Mouse (Mus musculus): ENCODE results near the gene Nrg4. TPM values are rescaled to one million over a fixed set of nuclear protein-coding genes. Genes with fewer than 3 reads are reported as not detected.

Gene Nrg4
- polyA plus RNA-seq, 1 experiment from 2014 or later, result 1.2 TPM

- Histone ChIP-seq H3K9ac (ENCODE audit: low read depth, low read length) (peak overlapping the region; percentile 74), H3K4me1 (ENCODE audit: control insufficient read depth, insufficient read depth, low read length) (no peaks in the 10 kb centered on the region), H3K27ac (replicated peaks; ENCODE audit: low read depth, low read length) (no peak overlapping the region), H3K36me3 (ENCODE audit: control insufficient read depth, insufficient read depth, low read length) (no peaks in the 10 kb centered on the region), H3K9me3 (ENCODE audit: control insufficient read depth, low read length) (no peaks in the 10 kb centered on the region), H3K27me3 (replicated peaks; ENCODE audit: control insufficient read depth, insufficient read depth, low read length) (peaks cover 45% of the 10 kb centered on the region), H3K4me3 (ENCODE audit: low read depth, low read length) (peak overlapping the region; percentile 77), H3K4me2 (ENCODE audit: low read depth, low read length) (peak overlapping the region; percentile 93)
- WGBS, result 12% methylated on average over 18 of the region's 18 CpGs
- no peak for DNase-seq (ENCODE audit: low spot score)
- no peak for ATAC-seq (ENCODE audit: low read depth)
These were observed 805 bp downstream of the Nrg4 start for GRCm38 (mm10) chr9:55325564-55326514.

DNA sequence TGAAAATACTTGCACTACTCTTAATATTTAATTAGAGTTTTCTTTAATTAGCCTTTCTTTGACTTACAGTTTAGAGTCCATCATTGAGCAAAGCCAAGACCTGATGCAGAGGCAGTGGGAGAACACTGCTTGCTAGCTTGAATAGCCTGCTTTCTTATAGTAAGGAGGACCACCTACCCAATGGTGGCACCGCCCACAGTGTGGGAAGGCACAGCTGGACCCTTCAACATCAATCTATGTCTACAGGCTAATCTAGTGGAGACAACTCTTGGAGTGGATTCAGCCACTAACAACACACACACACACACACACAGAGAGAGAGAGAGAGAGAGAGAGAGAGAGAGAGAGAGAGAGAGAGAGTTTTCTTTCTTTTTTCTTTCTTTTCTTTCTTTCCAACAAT, 1.6 kb downstream of the Nrg4 start:
- peaks cover 44% of the 10 kb centered on the region for H3K27me3 ChIP-seq (replicated peaks; ENCODE audit: control insufficient read depth, insufficient read depth, low read length)
- ATAC-seq (ENCODE audit: low read depth) (peak; percentile 24; the same call in 1 of the 2 replicates), DNase-seq (ENCODE audit: low spot score) (peak; percentile 46)

GRCm38 (mm10) chr9:55324516-55324915, 2.1 kb downstream of the Nrg4 start:
- H3K36me3 ChIP-seq (ENCODE audit: control insufficient read depth, insufficient read depth, low read length), result no peaks in the 10 kb centered on the region
- H3K27me3 ChIP-seq (replicated peaks; ENCODE audit: control insufficient read depth, insufficient read depth, low read length), result peaks cover 38% of the 10 kb centered on the region
- no peak for DNase-seq (ENCODE audit: low spot score)
- no peak overlapping the region for H3K27ac ChIP-seq (replicated peaks; ENCODE audit: low read depth, low read length)
- H3K4me2 ChIP-seq (ENCODE audit: low read depth, low read length), result no peak overlapping the region
- no peak overlapping the region for H3K4me3 ChIP-seq (ENCODE audit: low read depth, low read length)
- no peak overlapping the region for H3K9ac ChIP-seq (ENCODE audit: low read depth, low read length)
- H3K4me1 ChIP-seq (ENCODE audit: control insufficient read depth, insufficient read depth, low read length), result no peaks in the 10 kb centered on the region
- 53% methylated on average over 10 of the region's 10 CpGs for WGBS
- H3K9me3 ChIP-seq (ENCODE audit: control insufficient read depth, low read length), result no peaks in the 10 kb centered on the region
- no peak for ATAC-seq (ENCODE audit: low read depth)

More for the DNA sequence above, 1.6 kb downstream of the Nrg4 start:
- H3K4me2 ChIP-seq (ENCODE audit: low read depth, low read length), result no peak overlapping the region
- WGBS, result 21% methylated on average over 1 of the region's 1 CpGs
- H3K36me3 ChIP-seq (ENCODE audit: control insufficient read depth, insufficient read depth, low read length), result no peaks in the 10 kb centered on the region
- H3K4me1 ChIP-seq (ENCODE audit: control insufficient read depth, insufficient read depth, low read length), result no peaks in the 10 kb centered on the region
- H3K9ac ChIP-seq (ENCODE audit: low read depth, low read length), result no peak overlapping the region
- no peaks in the 10 kb centered on the region for H3K9me3 ChIP-seq (ENCODE audit: control insufficient read depth, low read length)
- H3K27ac ChIP-seq (replicated peaks; ENCODE audit: low read depth, low read length), result no peak overlapping the region
- no peak overlapping the region for H3K4me3 ChIP-seq (ENCODE audit: low read depth, low read length)

GRCm38 (mm10) chr9:55324085-55324484, 2.6 kb downstream of the Nrg4 start:
- ATAC-seq (ENCODE audit: low read depth) (no peak), DNase-seq (ENCODE audit: low spot score) (no peak)
- Histone ChIP-seq H3K4me3 (ENCODE audit: low read depth, low read length) (no peak overlapping the region), H3K4me2 (ENCODE audit: low read depth, low read length) (no peak overlapping the region), H3K27ac (replicated peaks; ENCODE audit: low read depth, low read length) (no peak overlapping the region), H3K4me1 (ENCODE audit: control insufficient read depth, insufficient read depth, low read length) (no peaks in the 10 kb centered on the region), H3K9ac (ENCODE audit: low read depth, low read length) (no peak overlapping the region), H3K36me3 (ENCODE audit: control insufficient read depth, insufficient read depth, low read length) (no peaks in the 10 kb centered on the region), H3K27me3 (replicated peaks; ENCODE audit: control insufficient read depth, insufficient read depth, low read length) (peaks cover 34% of the 10 kb centered on the region), H3K9me3 (ENCODE audit: control insufficient read depth, low read length) (no peaks in the 10 kb centered on the region)
- WGBS, result 46% methylated on average over 8 of the region's 8 CpGs

- ATAC-seq (ENCODE audit: low read depth), result no peak
- Histone ChIP-seq H3K4me2 (ENCODE audit: low read depth, low read length) (no peak overlapping the region), H3K9me3 (ENCODE audit: control insufficient read depth, low read length) (no peaks in the 10 kb centered on the region), H3K9ac (ENCODE audit: low read depth, low read length) (no peak overlapping the region), H3K4me3 (ENCODE audit: low read depth, low read length) (no peak overlapping the region), H3K27me3 (replicated peaks; ENCODE audit: control insufficient read depth, insufficient read depth, low read length) (peaks cover 22% of the 10 kb centered on the region), H3K27ac (replicated peaks; ENCODE audit: low read depth, low read length) (no peak overlapping the region), H3K36me3 (ENCODE audit: control insufficient read depth, insufficient read depth, low read length) (no peaks in the 10 kb centered on the region), H3K4me1 (ENCODE audit: control insufficient read depth, insufficient read depth, low read length) (no peaks in the 10 kb centered on the region)
- WGBS, result 81% methylated on average over 1 of the region's 1 CpGs
- no peak for DNase-seq (ENCODE audit: low spot score)
These were observed 4.0 kb downstream of the Nrg4 start for GRCm38 (mm10) chr9:55322641-55323040.

- no peak for DNase-seq (ENCODE audit: low spot score)
- no peak for ATAC-seq (ENCODE audit: low read depth)
- no peak overlapping the region for H3K4me3 ChIP-seq (ENCODE audit: low read depth, low read length)
These were observed 12.9 kb downstream of the Nrg4 start for GRCm38 (mm10) chr9:55313619-55314261.

DNA sequence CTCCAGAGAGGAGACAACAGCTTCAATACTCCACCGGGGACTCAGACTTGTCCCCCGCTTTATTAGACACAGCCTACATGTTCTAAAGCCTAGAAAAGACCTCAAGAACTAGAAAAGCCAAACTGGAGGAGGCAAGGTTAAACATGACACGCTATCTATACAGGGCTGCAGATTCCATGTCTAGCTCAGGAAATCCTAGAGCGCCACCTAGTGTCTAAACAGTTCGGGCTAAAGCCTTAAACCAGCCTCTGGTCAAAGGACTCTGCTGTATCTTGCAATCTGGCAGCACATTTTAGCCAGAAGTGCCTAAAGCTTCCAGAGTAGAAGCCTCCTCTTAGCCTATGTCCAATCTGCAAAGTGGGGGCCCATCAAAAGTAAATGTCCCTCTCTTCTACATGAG, 15.1 kb downstream of the Nrg4 start:
- DNase-seq (ENCODE audit: low spot score) (peak; percentile 91), ATAC-seq (ENCODE audit: low read depth) (peak; percentile 86)
- no peak overlapping the region for H3K4me3 ChIP-seq (ENCODE audit: low read depth, low read length)
- no peak overlapping the region for H3K9ac ChIP-seq (ENCODE audit: low read depth, low read length)
- H3K4me2 ChIP-seq (ENCODE audit: low read depth, low read length), result no peak overlapping the region
- H3K9me3 ChIP-seq (ENCODE audit: control insufficient read depth, low read length), result no peaks in the 10 kb centered on the region
- H3K4me1 ChIP-seq (ENCODE audit: control insufficient read depth, insufficient read depth, low read length), result no peaks in the 10 kb centered on the region
- H3K27me3 ChIP-seq (replicated peaks; ENCODE audit: control insufficient read depth, insufficient read depth, low read length), result no peaks in the 10 kb centered on the region
- H3K36me3 ChIP-seq (ENCODE audit: control insufficient read depth, insufficient read depth, low read length), result no peaks in the 10 kb centered on the region
- 6% methylated on average over 5 of the region's 5 CpGs for WGBS
- no peak overlapping the region for H3K27ac ChIP-seq (replicated peaks; ENCODE audit: low read depth, low read length)

More at GRCm38 (mm10) chr9:55313619-55314261, 12.9 kb downstream of the Nrg4 start:
- WGBS, result 59% methylated on average over 12 of the region's 12 CpGs
- Histone ChIP-seq H3K36me3 (ENCODE audit: control insufficient read depth, insufficient read depth, low read length) (no peaks in the 10 kb centered on the region), H3K27ac (replicated peaks; ENCODE audit: low read depth, low read length) (no peak overlapping the region), H3K27me3 (replicated peaks; ENCODE audit: control insufficient read depth, insufficient read depth, low read length) (no peaks in the 10 kb centered on the region), H3K4me1 (ENCODE audit: control insufficient read depth, insufficient read depth, low read length) (no peaks in the 10 kb centered on the region), H3K9me3 (ENCODE audit: control insufficient read depth, low read length) (no peaks in the 10 kb centered on the region), H3K9ac (ENCODE audit: low read depth, low read length) (no peak overlapping the region), H3K4me2 (ENCODE audit: low read depth, low read length) (no peak overlapping the region)

GRCm38 (mm10) chr9:55308455-55308854, 18.2 kb downstream of the Nrg4 start:
- DNase-seq (ENCODE audit: low spot score) (no peak), ATAC-seq (ENCODE audit: low read depth) (no peak)
- H3K27me3 ChIP-seq (replicated peaks; ENCODE audit: control insufficient read depth, insufficient read depth, low read length), result no peaks in the 10 kb centered on the region
- no peak overlapping the region for H3K9ac ChIP-seq (ENCODE audit: low read depth, low read length)
- H3K36me3 ChIP-seq (ENCODE audit: control insufficient read depth, insufficient read depth, low read length), result no peaks in the 10 kb centered on the region
- H3K4me1 ChIP-seq (ENCODE audit: control insufficient read depth, insufficient read depth, low read length), result no peaks in the 10 kb centered on the region
- 82% methylated on average over 5 of the region's 5 CpGs for WGBS
- H3K9me3 ChIP-seq (ENCODE audit: control insufficient read depth, low read length), result no peaks in the 10 kb centered on the region
- no peak overlapping the region for H3K4me3 ChIP-seq (ENCODE audit: low read depth, low read length)
- H3K27ac ChIP-seq (replicated peaks; ENCODE audit: low read depth, low read length), result no peak overlapping the region
- H3K4me2 ChIP-seq (ENCODE audit: low read depth, low read length), result no peak overlapping the region
